Comparison of ENCODE assay signal across 13 mouse cellular contexts in genomic region chr6:142530378-142530777, GRCm38 (mm10). TPM values are rescaled to one million over a fixed set of nuclear protein-coding genes. Genes with fewer than 3 reads are reported as not detected.
DNase-seq lines count a peak whose midpoint lies in the region; ATAC-seq and TF ChIP-seq lines count a peak whose summit lies in the region.
"Had no signal": no experiment of that assay in that cellular context is flagged by ENCODE, and none has a peak within 500 bp of the region (broad histone marks: within the 10 kb centered on the region; RNA-seq: fewer than 3 reads in every experiment).

No protein-coding gene starts in this region.

- H3K27me3 ChIP-seq in hindbrain, embryonic 14.5 days (ENCODE audit: control insufficient read depth, insufficient read depth, low read length), result no peaks in the 10 kb centered on the region
- H3K27me3 ChIP-seq in hindbrain, postnatal 0 days (ENCODE audit: insufficient read depth, low read length), result no peaks in the 10 kb centered on the region
- H3K27me3 ChIP-seq: CH12.LX; megakaryocyte, embryonic 14.5 days had no signal

- no peaks in the 10 kb centered on the region for H3K36me3 ChIP-seq in hindbrain, embryonic 14.5 days (replicated peaks; ENCODE audit: control insufficient read depth, insufficient read depth)
- no peaks in the 10 kb centered on the region for H3K36me3 ChIP-seq in hindbrain, postnatal 0 days (ENCODE audit: insufficient read depth, low read length)

- H3K9ac ChIP-seq in hindbrain, embryonic 14.5 days, result no peak overlapping the region
- no peak overlapping the region for H3K9ac ChIP-seq in hindbrain, postnatal 0 days (replicated peaks; ENCODE audit: low read length)

- no peak for TF ChIP-seq CTCF in hindbrain, postnatal 0 days (IDR thresholded peaks at IDR 0.05; ENCODE audit: low read depth)

- H3K4me1 ChIP-seq in hindbrain, embryonic 14.5 days (replicated peaks; ENCODE audit: control insufficient read depth, insufficient read depth, low read length), result no peaks in the 10 kb centered on the region
- H3K4me1 ChIP-seq in hindbrain, postnatal 0 days (ENCODE audit: insufficient read depth, low read length), result no peaks in the 10 kb centered on the region
- H3K4me1 ChIP-seq: megakaryocyte, embryonic 14.5 days had no signal

- DNase-seq in hindbrain, embryonic 14.5 days (ENCODE audit: low spot score), result no peak
- no peak for DNase-seq in hindbrain, postnatal 0 days (ENCODE audit: low spot score)
- DNase-seq in liver, result peak; percentile 26
- peak; percentile 32 to 40 for DNase-seq in lung, postnatal 4 days
- no peak for DNase-seq in spleen, adult 12 weeks (ENCODE audit: low spot score)
- DNase-seq in thymus, postnatal 10 days (ENCODE audit: low spot score in 2 of 2), result no peak
- DNase-seq in layer of hippocampus, postnatal 25 days (ENCODE audit: extremely low spot score in 1 of 2, low spot score in 1 of 2), result no peak
- DNase-seq: heart, postnatal 4 days; layer of hippocampus, adult 9-11 months had no signal

- H3K4me2 ChIP-seq in hindbrain, embryonic 14.5 days (replicated peaks), result no peak overlapping the region
- H3K4me2 ChIP-seq in hindbrain, postnatal 0 days (ENCODE audit: low read depth, low read length), result no peak overlapping the region

- H3K9me3 ChIP-seq in hindbrain, embryonic 14.5 days (ENCODE audit: control insufficient read depth, low read length), result no peaks in the 10 kb centered on the region
- H3K9me3 ChIP-seq in hindbrain, postnatal 0 days (ENCODE audit: low read length), result no peaks in the 10 kb centered on the region

- no peak overlapping the region for H3K4me3 ChIP-seq in hindbrain, embryonic 14.5 days (replicated peaks; ENCODE audit: low read length)
- no peak overlapping the region for H3K4me3 ChIP-seq in hindbrain, postnatal 0 days (ENCODE audit: low read length)
- H3K4me3 ChIP-seq: erythroblast, embryonic 14.5 days; megakaryocyte, embryonic 14.5 days had no signal

- ATAC-seq in hindbrain, embryonic 14.5 days (ENCODE audit: low FRiP score), result no peak
- no peak for ATAC-seq in hindbrain, postnatal 0 days
- peak; percentile 98 for ATAC-seq in common myeloid progenitor, adult 5-6 weeks (replicated peaks; ENCODE audit: low read depth, poor library complexity, severe bottlenecking)

- H3K27ac ChIP-seq in hindbrain, embryonic 14.5 days, result 0 out of 2 replicates have a peak overlapping the region, but pooled peaks have one; percentile 2
- no peak overlapping the region for H3K27ac ChIP-seq in hindbrain, postnatal 0 days

- 71% methylated on average over 5 of the region's 5 CpGs for WGBS in hindbrain, embryonic 14.5 days
- WGBS in hindbrain, postnatal 0 days, result 68% methylated on average over 5 of the region's 5 CpGs

RNA-seq across cellular contexts. Expression of gene Ldhb, which starts 22.6 kb away (rescaled TPM):
- 483 and 499 TPM in 2 replicates for polyA plus RNA-seq in hindbrain, embryonic 14.5 days (2014; fragmentation: Nextera tagmentation; extraction: Ambion mirVana)
- total RNA-seq in hindbrain, postnatal 0 days (2014; rRNA removed), result 201 and 230 TPM in 2 replicates
- 663 and 664 TPM in 2 replicates for polyA plus RNA-seq in hindbrain, postnatal 0 days (2015; fragmentation: Nextera tagmentation; extraction: Ambion mirVana)
- 6.3 and 10.7 TPM in 2 replicates for total RNA-seq in common myeloid progenitor, adult 5-6 weeks (2017)
- total RNA-seq in layer of hippocampus, postnatal 25 days (2021), result 100 to 1,000 TPM; 502 to 563 TPM
- polyA plus RNA-seq: erythroblast, embryonic 14.5 days had no signal

RNA-seq across cellular contexts. Expression of gene Kcnj8, which starts 41.0 kb away (rescaled TPM):
- 12.4 and 12.9 TPM in 2 replicates for polyA plus RNA-seq in hindbrain, embryonic 14.5 days (2014; fragmentation: Nextera tagmentation; extraction: Ambion mirVana)
- total RNA-seq in hindbrain, postnatal 0 days (2014; rRNA removed), result 10.1 and 13.7 TPM in 2 replicates
- 7.7 and 8.8 TPM in 2 replicates for polyA plus RNA-seq in hindbrain, postnatal 0 days (2015; fragmentation: Nextera tagmentation; extraction: Ambion mirVana)
- not detected in 2 replicates for total RNA-seq in common myeloid progenitor, adult 5-6 weeks (2017)
- total RNA-seq in layer of hippocampus, postnatal 25 days (2021), result 1 to 10 TPM; 1.5 to 1.6 TPM
- total RNA-seq: CH12.LX had no signal
- polyA plus RNA-seq: erythroblast, embryonic 14.5 days had no signal

RNA-seq across cellular contexts. Expression of gene Gys2, which starts 57.5 kb away (rescaled TPM):
- 0.07 TPM in 1 of 2 replicates, not detected in the other for polyA plus RNA-seq in hindbrain, embryonic 14.5 days (2014; fragmentation: Nextera tagmentation; extraction: Ambion mirVana)
- 0.10 and 0.18 TPM in 2 replicates for total RNA-seq in hindbrain, postnatal 0 days (2014; rRNA removed)
- 0.38 TPM in 1 of 2 replicates, not detected in the other for polyA plus RNA-seq in hindbrain, postnatal 0 days (2015; fragmentation: Nextera tagmentation; extraction: Ambion mirVana)
- not detected in 2 replicates for total RNA-seq in common myeloid progenitor, adult 5-6 weeks (2017)
- under 1 TPM; 0.22 to 0.31 TPM for total RNA-seq in layer of hippocampus, postnatal 25 days (2021)
- total RNA-seq: CH12.LX; heart, postnatal 4 days had no signal
- polyA plus RNA-seq: erythroblast, embryonic 14.5 days had no signal

Comparison
In these comparisons a context has a peak if more than half of its experiments do, and no peak if none do; other contexts are left out.
1. DNase-seq: peak in liver (single experiment) and lung, postnatal 4 days (2 of 2); none in hindbrain, embryonic 14.5 days (single experiment), hindbrain, postnatal 0 days (single experiment), spleen, adult 12 weeks (single experiment), thymus, postnatal 10 days (0 of 2) and layer of hippocampus, postnatal 25 days (0 of 2).
2. RNA of gene Ldhb, which starts 22.6 kb away (total RNA-seq): 502 to 563 TPM in layer of hippocampus, postnatal 25 days and 201 to 230 TPM in hindbrain, postnatal 0 days; 6.3 to 10.7 TPM in common myeloid progenitor, adult 5-6 weeks; every median in the first group is over 10 times any median in the second.